Mouse (Mus musculus) heart, postnatal 14 days (tissue): ENCODE measurements around the gene Fam173a. TPM values are rescaled to one million over a fixed set of nuclear protein-coding genes. Genes with fewer than 3 reads are reported as not detected.

Experiments
- DNase-seq, 2 experiments: peaks; one replicate each; pipeline ENCODE4 v3.0.0; 2021 to 2022
- intact Hi-C: fragments of 180-260 bp; cut with DNase I; formaldehyde crosslinking; loops from one replicate; pipeline ENCODE4 v1.15.1; 2025
- long read RNA-seq, 2 experiments: library from polyadenylated mRNA; stranded (forward); transcript quantifications; one replicate each; pipeline ENCODE4 v2.0.0; 2021
- total RNA-seq, 2 experiments: library from RNA; stranded (reverse); gene quantifications; 2 replicates each; pipeline ENCODE4 v1.2.3; 2021

Gene Fam173a
- 10 to 100 TPM; 36.4 to 37.4 TPM for total RNA-seq
- long read RNA-seq, experiment 1, transcript Fam173a-201 (5 exons, 1,321 nt), result major isoform, 26 of 31 reads
- long read RNA-seq, experiment 1, partial matches to known transcripts, result 0 of 31 reads
- long read RNA-seq, experiment 1, other reads (novel, unspliced or antisense), result 2 of 31 reads
- long read RNA-seq, experiment 2, transcript Fam173a-205 (3 exons, 1,886 nt), result minor isoform, 5 of 27 reads
- long read RNA-seq, experiment 2, transcript Fam173a-201 (5 exons, 1,321 nt), result major isoform, 19 of 27 reads
- long read RNA-seq, experiment 2, partial matches to known transcripts, result 0 of 27 reads
- long read RNA-seq, experiment 2, other reads (novel, unspliced or antisense), result 1 of 27 reads

GRCm38 (mm10) chr17:25792615-25793014, at the start of gene Fam173a:
Gene Fam173a (minus strand): TSS chr17:25792901.
- intact Hi-C loops, result no loop called here
- DNase-seq, result peak; percentile 84 to 85

GRCm38 (mm10) chr17:25841117-25841880, 48.6 kb upstream of the Fam173a start, which contains the start of gene Gm20683:
Gene Gm20683 (minus strand): TSS chr17:25841763.
- no peak for DNase-seq
- intact Hi-C loops, result no loop called here

- intact Hi-C loops, result no loop called here
- no peak for DNase-seq
Measured at GRCm38 (mm10) chr17:25840519-25840918, 47.8 kb upstream of the Fam173a start.

- intact Hi-C loops, result no loop called here
- no peak for DNase-seq
Measured at GRCm38 (mm10) chr17:25839455-25840235, 46.9 kb upstream of the Fam173a start.

- intact Hi-C loops, result no loop called here
Measured at GRCm38 (mm10) chr17:25838904-25839303, 46.2 kb upstream of the Fam173a start.

GRCm38 (mm10) chr17:25837533-25837932, 44.8 kb upstream of the Fam173a start:
- no peak for DNase-seq
- intact Hi-C loops, result no loop called here

More at GRCm38 (mm10) chr17:25838904-25839303, 46.2 kb upstream of the Fam173a start:
- no peak for DNase-seq

- intact Hi-C loops, result no loop called here
- peak; percentile 70 to 79 for DNase-seq
Measured at GRCm38 (mm10) chr17:25837076-25837410, 44.3 kb upstream of the Fam173a start, which contains the start of gene Rhbdl1. Gene Rhbdl1 (minus strand): TSS chr17:25837295.

GRCm38 (mm10) chr17:25836397-25837075, 43.8 kb upstream of the Fam173a start:
- peak in 1 of 2 experiments; percentile 32 for DNase-seq
- intact Hi-C loops, result no loop called here

- intact Hi-C loops, result no loop called here
Measured at GRCm38 (mm10) chr17:25835816-25836215, 43.1 kb upstream of the Fam173a start.

GRCm38 (mm10) chr17:25835301-25835700, 42.6 kb upstream of the Fam173a start:
- intact Hi-C loops, result no loop called here
- DNase-seq, result no peak

More at GRCm38 (mm10) chr17:25835816-25836215, 43.1 kb upstream of the Fam173a start:
- no peak for DNase-seq

- DNase-seq, result no peak
- intact Hi-C loops, result no loop called here
Measured at GRCm38 (mm10) chr17:25834595-25835222, 42.0 kb upstream of the Fam173a start.

GRCm38 (mm10) chr17:25833961-25834594, 41.4 kb upstream of the Fam173a start:
- peak in 1 of 2 experiments; percentile 42 for DNase-seq
- intact Hi-C loops, result no loop called here

- intact Hi-C loops, result no loop called here
- DNase-seq, result peak; percentile 90 to 94
Measured at GRCm38 (mm10) chr17:25833291-25833663, 40.6 kb upstream of the Fam173a start, which contains the start of gene Stub1. Gene Stub1 (minus strand): TSS chr17:25833404.

- intact Hi-C loops, result no loop called here
- peak; percentile 100 for DNase-seq
Measured at GRCm38 (mm10) chr17:25832436-25833290, 40.0 kb upstream of the Fam173a start.

GRCm38 (mm10) chr17:25831451-25832281, 39.0 kb upstream of the Fam173a start:
- DNase-seq, result peak in 1 of 2 experiments; percentile 31

GRCm38 (mm10) chr17:25830806-25831431, 38.2 kb upstream of the Fam173a start:
- DNase-seq, result no peak
- intact Hi-C loops, result no loop called here

More at GRCm38 (mm10) chr17:25831451-25832281, 39.0 kb upstream of the Fam173a start:
- intact Hi-C loops, result no loop called here
